Mouse (Mus musculus): ENCODE results near the gene Cd300e. TPM values are rescaled to one million over a fixed set of nuclear protein-coding genes. Genes with fewer than 3 reads are reported as not detected.
"Not testable (repeated sequence)": the region's sequence is repeated elsewhere in the genome, so short reads cannot be mapped to it uniquely, and the experiment has no call there.

Cd300e gene
- polyA plus RNA-seq, 1 experiment from 2014 or later = not detected

- Histone ChIP-seq H3K27me3 (ENCODE audit: control insufficient read depth, insufficient read depth, low read length) (no peaks in the 10 kb centered on the region), H3K4me3 (replicated peaks; ENCODE audit: low read length) (no peak overlapping the region), H3K36me3 (replicated peaks; ENCODE audit: control insufficient read depth, insufficient read depth) (no peaks in the 10 kb centered on the region), H3K9ac (no peak overlapping the region), H3K27ac (no peak overlapping the region), H3K4me1 (replicated peaks; ENCODE audit: control insufficient read depth, insufficient read depth, low read length) (no peaks in the 10 kb centered on the region), H3K4me2 (replicated peaks) (no peak overlapping the region), H3K9me3 (ENCODE audit: control insufficient read depth, low read length) (no peaks in the 10 kb centered on the region)
- ATAC-seq (ENCODE audit: low FRiP score) = no peak
- DNase-seq (ENCODE audit: low spot score) = no peak
- 45% methylated on average over 3 of the region's 3 CpGs for WGBS
These were observed 12.6 kb downstream of the Cd300e start for GRCm38 (mm10) chr11:115049282-115049895.

- H3K4me2 ChIP-seq (replicated peaks) = no peak within 1 kb of the TSS
- no peaks in the 10 kb centered on the region for H3K36me3 ChIP-seq (replicated peaks; ENCODE audit: control insufficient read depth, insufficient read depth)
- WGBS = 87% methylated on average over 2 of the region's 2 CpGs
- H3K9me3 ChIP-seq (ENCODE audit: control insufficient read depth, low read length) = no peaks in the 10 kb centered on the region
- no peak for DNase-seq (ENCODE audit: low spot score)
- H3K27me3 ChIP-seq (ENCODE audit: control insufficient read depth, insufficient read depth, low read length) = no peaks in the 10 kb centered on the region
- H3K27ac ChIP-seq = no peak within 1 kb of the TSS
- H3K4me1 ChIP-seq (replicated peaks; ENCODE audit: control insufficient read depth, insufficient read depth, low read length) = no peaks in the 10 kb centered on the region
- no peak within 1 kb of the TSS for H3K4me3 ChIP-seq (replicated peaks; ENCODE audit: low read length)
- no peak within 1 kb of the TSS for H3K9ac ChIP-seq
- ATAC-seq (ENCODE audit: low FRiP score) = no peak
These were observed 13.7 kb downstream of the Cd300e start, which contains the start of gene Cd300ld3 for GRCm38 (mm10) chr11:115048259-115048658. Gene Cd300ld3, minus strand, starts transcription at chr11:115048409.

GRCm38 (mm10) chr11:115037669-115038068 lies 24.3 kb downstream of the Cd300e start, which contains the start of gene Cd300ld5:
Gene Cd300ld5, minus strand, starts transcription at chr11:115037769.
- not testable (repeated sequence) for H3K36me3 ChIP-seq (replicated peaks; ENCODE audit: control insufficient read depth, insufficient read depth)

GRCm38 (mm10) chr11:115026912-115027311 lies 35.1 kb downstream of the Cd300e start, which contains the start of gene Cd300ld4:
Gene Cd300ld4, minus strand, starts transcription at chr11:115027012.
- not testable (repeated sequence) for H3K9me3 ChIP-seq (ENCODE audit: control insufficient read depth, low read length); H3K27me3 ChIP-seq (ENCODE audit: control insufficient read depth, insufficient read depth, low read length); H3K9ac ChIP-seq; H3K4me2 ChIP-seq (replicated peaks); ATAC-seq (ENCODE audit: low FRiP score); DNase-seq (ENCODE audit: low spot score); H3K36me3 ChIP-seq (replicated peaks; ENCODE audit: control insufficient read depth, insufficient read depth); H3K27ac ChIP-seq; H3K4me3 ChIP-seq (replicated peaks; ENCODE audit: low read length); H3K4me1 ChIP-seq (replicated peaks; ENCODE audit: control insufficient read depth, insufficient read depth, low read length)
- WGBS = no CpG with 5 or more reads among the region's 6 CpGs

More at GRCm38 (mm10) chr11:115037669-115038068, 24.3 kb downstream of the Cd300e start, which contains the start of gene Cd300ld5:
- H3K4me1 ChIP-seq (replicated peaks; ENCODE audit: control insufficient read depth, insufficient read depth, low read length); H3K27ac ChIP-seq; H3K4me2 ChIP-seq (replicated peaks); H3K27me3 ChIP-seq (ENCODE audit: control insufficient read depth, insufficient read depth, low read length); DNase-seq (ENCODE audit: low spot score); H3K9me3 ChIP-seq (ENCODE audit: control insufficient read depth, low read length); H3K9ac ChIP-seq; H3K4me3 ChIP-seq (replicated peaks; ENCODE audit: low read length); ATAC-seq (ENCODE audit: low FRiP score): not testable (repeated sequence)
- WGBS = no CpG with 5 or more reads among the region's 6 CpGs

GRCm38 (mm10) chr11:115016093-115016492 lies 45.9 kb downstream of the Cd300e start, which contains the start of gene Cd300ld2:
Gene Cd300ld2, minus strand, starts transcription at chr11:115016193.
- H3K27me3 ChIP-seq (ENCODE audit: control insufficient read depth, insufficient read depth, low read length); ATAC-seq (ENCODE audit: low FRiP score); DNase-seq (ENCODE audit: low spot score); H3K9ac ChIP-seq; H3K36me3 ChIP-seq (replicated peaks; ENCODE audit: control insufficient read depth, insufficient read depth); H3K4me1 ChIP-seq (replicated peaks; ENCODE audit: control insufficient read depth, insufficient read depth, low read length); H3K27ac ChIP-seq; H3K4me3 ChIP-seq (replicated peaks; ENCODE audit: low read length); H3K9me3 ChIP-seq (ENCODE audit: control insufficient read depth, low read length); H3K4me2 ChIP-seq (replicated peaks): not testable (repeated sequence)
- WGBS = no CpG with 5 or more reads among the region's 7 CpGs

- DNase-seq (ENCODE audit: low spot score) = no peak
- H3K27me3 ChIP-seq (ENCODE audit: control insufficient read depth, insufficient read depth, low read length) = no peaks in the 10 kb centered on the region
- no peaks in the 10 kb centered on the region for H3K9me3 ChIP-seq (ENCODE audit: control insufficient read depth, low read length)
- 88% methylated on average over 5 of the region's 5 CpGs for WGBS
- no peak overlapping the region for H3K27ac ChIP-seq
- no peak overlapping the region for H3K9ac ChIP-seq
- H3K4me3 ChIP-seq (replicated peaks; ENCODE audit: low read length) = no peak overlapping the region
- H3K36me3 ChIP-seq (replicated peaks; ENCODE audit: control insufficient read depth, insufficient read depth) = no peaks in the 10 kb centered on the region
- no peak for ATAC-seq (ENCODE audit: low FRiP score)
- no peaks in the 10 kb centered on the region for H3K4me1 ChIP-seq (replicated peaks; ENCODE audit: control insufficient read depth, insufficient read depth, low read length)
- no peak overlapping the region for H3K4me2 ChIP-seq (replicated peaks)
These were observed 57.9 kb downstream of the Cd300e start for GRCm38 (mm10) chr11:115004070-115004469.

Other genes starting within 250 kb of the Cd300e start
- gene Gprc5c, start 211.0 kb downstream of the Cd300e start, polyA plus RNA-seq (2014; fragmentation: Nextera tagmentation; extraction: Ambion mirVana) = 8.5 and 9.9 TPM in 2 replicates
- gene Cd300a, start 172.1 kb downstream of the Cd300e start, polyA plus RNA-seq (2014; fragmentation: Nextera tagmentation; extraction: Ambion mirVana) = 0.81 and 1.9 TPM in 2 replicates
- gene Cd300lb, start 127.8 kb downstream of the Cd300e start, polyA plus RNA-seq (2014; fragmentation: Nextera tagmentation; extraction: Ambion mirVana) = 0.10 and 0.29 TPM in 2 replicates
- gene Cd300c, start 93.0 kb downstream of the Cd300e start, polyA plus RNA-seq (2014; fragmentation: Nextera tagmentation; extraction: Ambion mirVana) = not detected in 2 replicates
- gene Cd300ld, start 72.3 kb downstream of the Cd300e start, polyA plus RNA-seq (2014; fragmentation: Nextera tagmentation; extraction: Ambion mirVana) = 0.08 and 0.11 TPM in 2 replicates
- 1.0 and 1.7 TPM in 2 replicates for gene Cd300c2, start 60.3 kb downstream of the Cd300e start, polyA plus RNA-seq (2014; fragmentation: Nextera tagmentation; extraction: Ambion mirVana)
- gene Cd300ld2, start 46.0 kb downstream of the Cd300e start, polyA plus RNA-seq (2014; fragmentation: Nextera tagmentation; extraction: Ambion mirVana) = not detected in 2 replicates
- not detected in 2 replicates for gene Cd300ld4, start 35.2 kb downstream of the Cd300e start, polyA plus RNA-seq (2014; fragmentation: Nextera tagmentation; extraction: Ambion mirVana)
- not detected in 2 replicates for gene Cd300ld5, start 24.4 kb downstream of the Cd300e start, polyA plus RNA-seq (2014; fragmentation: Nextera tagmentation; extraction: Ambion mirVana)
- not detected in 2 replicates for gene Cd300ld3, start 13.8 kb downstream of the Cd300e start, polyA plus RNA-seq (2014; fragmentation: Nextera tagmentation; extraction: Ambion mirVana)
- gene Rab37, start 29.3 kb upstream of the Cd300e start, polyA plus RNA-seq (2014; fragmentation: Nextera tagmentation; extraction: Ambion mirVana) = 0.59 and 0.66 TPM in 2 replicates
- not detected in 2 replicates for gene Cd300lf, start 71.8 kb upstream of the Cd300e start, polyA plus RNA-seq (2014; fragmentation: Nextera tagmentation; extraction: Ambion mirVana)
- gene Slc9a3r1, start 101.2 kb upstream of the Cd300e start, polyA plus RNA-seq (2014; fragmentation: Nextera tagmentation; extraction: Ambion mirVana) = 60.5 and 65.9 TPM in 2 replicates
- 10.7 and 11.7 TPM in 2 replicates for gene Tmem104, start 125.3 kb upstream of the Cd300e start, polyA plus RNA-seq (2014; fragmentation: Nextera tagmentation; extraction: Ambion mirVana)
- 18.2 and 20.0 TPM in 2 replicates for gene Nat9, start 125.7 kb upstream of the Cd300e start, polyA plus RNA-seq (2014; fragmentation: Nextera tagmentation; extraction: Ambion mirVana)
- gene Grin2c, start 205.1 kb upstream of the Cd300e start, polyA plus RNA-seq (2014; fragmentation: Nextera tagmentation; extraction: Ambion mirVana) = 0.33 and 0.35 TPM in 2 replicates
- gene Fdxr, start 214.9 kb upstream of the Cd300e start, polyA plus RNA-seq (2014; fragmentation: Nextera tagmentation; extraction: Ambion mirVana) = 15.2 TPM in 2 replicates
- 1.4 and 1.5 TPM in 2 replicates for gene Fads6, start 235.5 kb upstream of the Cd300e start, polyA plus RNA-seq (2014; fragmentation: Nextera tagmentation; extraction: Ambion mirVana)
- 0.08 and 0.14 TPM in 2 replicates for gene Otop2, start 245.0 kb upstream of the Cd300e start, polyA plus RNA-seq (2014; fragmentation: Nextera tagmentation; extraction: Ambion mirVana)

Data from hindbrain, embryonic 14.5 days (tissue).